Mouse (Mus musculus): ENCODE results near the gene Cdc34b. TPM values are rescaled to one million over a fixed set of nuclear protein-coding genes. Genes with fewer than 3 reads are reported as not detected.

Gene Cdc34b
- total and polyA plus RNA-seq, 3 experiments, result 0.21 TPM; not detected in 2

DNA sequence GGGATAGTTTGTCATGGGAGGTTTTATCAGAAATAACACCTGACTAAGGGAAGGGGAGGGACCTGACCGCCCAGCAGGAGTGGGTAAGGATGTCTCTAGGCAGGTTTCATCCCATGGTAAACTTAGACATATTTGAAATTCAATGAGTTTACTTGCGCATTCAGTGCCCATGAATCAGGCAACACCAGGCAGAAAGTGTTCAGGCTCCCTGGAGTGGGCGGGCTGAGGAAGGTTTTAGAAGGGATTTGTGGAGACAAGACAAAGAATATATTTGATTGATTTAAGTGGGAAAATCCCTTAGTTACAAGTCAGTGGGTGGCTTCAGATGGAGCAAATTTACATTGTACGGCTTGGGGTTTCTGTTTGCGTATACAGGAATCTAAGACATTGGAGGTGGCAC is 26.0 kb upstream of the Cdc34b start:
- DNase-seq (ENCODE audit: extremely low read depth), result no peak
- peaks cover 9% of the 10 kb centered on the region for H3K9me3 ChIP-seq (replicated peaks; ENCODE audit: low read length)
- TF ChIP-seq USF2 (conservative IDR thresholded peaks at IDR 0.05; ENCODE audit: low read depth, low read length) (no peak), RCOR1 (conservative IDR thresholded peaks at IDR 0.05; ENCODE audit: low read depth, low read length) (no peak), TCF12 (IDR thresholded peaks at IDR 0.05; ENCODE audit: low read depth, low read length) (no peak), MAX (IDR thresholded peaks at IDR 0.05; ENCODE audit: low read length) (no peak), E2F4 (IDR thresholded peaks at IDR 0.05; ENCODE audit: insufficient replicate concordance, low read depth, low read length) (no peak), JUND (conservative IDR thresholded peaks at IDR 0.05; ENCODE audit: low read depth, low read length) (no peak), ELF1 (IDR thresholded peaks at IDR 0.05; ENCODE audit: low read depth, low read length) (no peak), ZC3H11A (IDR thresholded peaks at IDR 0.05; ENCODE audit: low read depth, low read length) (no peak), ETS1 (conservative IDR thresholded peaks at IDR 0.05; ENCODE audit: low read depth, low read length) (no peak), CHD2 (IDR thresholded peaks at IDR 0.05; ENCODE audit: low read length) (no peak), SMC3 (IDR thresholded peaks at IDR 0.05; ENCODE audit: low read depth, low read length) (no peak), UBTF (IDR thresholded peaks at IDR 0.05; ENCODE audit: low read depth, low read length) (no peak), NELFE (IDR thresholded peaks at IDR 0.05; ENCODE audit: low read depth, low read length) (no peak), CHD1 (IDR thresholded peaks at IDR 0.05; ENCODE audit: low read depth, low read length) (no peak), EP300 (IDR thresholded peaks at IDR 0.05; ENCODE audit: low read length) (no peak), ZMIZ1 (IDR thresholded peaks at IDR 0.05; ENCODE audit: low read depth, low read length) (no peak)
- dilution Hi-C loops (cut with MboI; ENCODE audit: extremely low pct_ligation_motif_present, extremely low pct_unique_long_range_greater_than_20kb, low sequenced_read_pairs), result no loop called here
- no peaks in the 10 kb centered on the region for H3K36me3 ChIP-seq (replicated peaks in 1 of 2; ENCODE audit: control insufficient read depth in 1 of 2, insufficient read depth in 1 of 2, low read length in 1 of 2)
- H3K27ac ChIP-seq (ENCODE audit: insufficient read depth, low read depth), result no peak overlapping the region
- in situ Hi-C loops (cut with MboI; ENCODE audit: low pct_ligation_motif_present, low pct_unique_long_range_greater_than_20kb, low sequenced_read_pairs), result loop anchor here (5.0 kb wide), 1 partner anchor 63 kb away; the partner anchor contains the start of genes Eme1 and Mrpl27
- H3K9ac ChIP-seq (ENCODE audit: insufficient read depth, low read depth), result no peak overlapping the region
- H3K79me2 ChIP-seq (replicated peaks; ENCODE audit: control insufficient read depth, extremely low read depth, insufficient read depth, poor library complexity, severe bottlenecking), result no peaks in the 10 kb centered on the region
- H3K4me1 ChIP-seq (ENCODE audit: control insufficient read depth in 1 of 2, insufficient read depth in 2 of 2), result peaks cover 0 to 20% of the 10 kb centered on the region in 2 experiments; a peak in 3 of 4 replicates
- no peak overlapping the region for H3K4me3 ChIP-seq (replicated peaks in 1 of 3; ENCODE audit: low read depth in 2 of 3, low read length in 2 of 3, poor library complexity in 1 of 3)
- peak overlapping the region; percentile 19; the same call in 1 of the 2 replicates for H3K4me2 ChIP-seq (ENCODE audit: insufficient read depth, low read depth, poor library complexity, severe bottlenecking)
- peaks cover 7% of the 10 kb centered on the region for H3K27me3 ChIP-seq (replicated peaks)

GRCm38 (mm10) chr11:94716754-94717153 is 24.8 kb upstream of the Cdc34b start:
- DNase-seq (ENCODE audit: extremely low read depth), result peak; percentile 75
- TF ChIP-seq MEF2A (IDR thresholded peaks at IDR 0.05; ENCODE audit: borderline replicate concordance, low read depth, low read length), result peak; percentile 50; the same call in 1 of the 2 replicates
- TF ChIP-seq MXI1 (IDR thresholded peaks at IDR 0.05; ENCODE audit: low read depth, low read length), result no peak; the same call in 1 of the 2 replicates
- no peak for TF ChIP-seq NRF1 (IDR thresholded peaks at IDR 0.05; ENCODE audit: low read depth, low read length)
- TF ChIP-seq CHD2 (IDR thresholded peaks at IDR 0.05; ENCODE audit: low read length), result no peak
- TF ChIP-seq GABPA (IDR thresholded peaks at IDR 0.05; ENCODE audit: insufficient replicate concordance, low read depth, low read length), result no peak
- TF ChIP-seq SMC3 (IDR thresholded peaks at IDR 0.05; ENCODE audit: low read depth, low read length), result peak; percentile 89
- TF ChIP-seq MYC (IDR thresholded peaks at IDR 0.05; ENCODE audit: low read depth, low read length), result peak; percentile 29; the same call in 1 of the 2 replicates
- TF ChIP-seq BHLHE40 (IDR thresholded peaks at IDR 0.05; ENCODE audit: low read depth, low read length), result peak; percentile 47; the same call in 1 of the 2 replicates
- peak; percentile 97 for TF ChIP-seq RAD21 (IDR thresholded peaks at IDR 0.05; ENCODE audit: low read depth, low read length)
- 0 out of 2 replicates have a peak, but pooled peaks have one; percentile 40 for TF ChIP-seq SIN3A (IDR thresholded peaks at IDR 0.05; ENCODE audit: low read length)
- no peak for TF ChIP-seq USF1 (IDR thresholded peaks at IDR 0.05; ENCODE audit: low read depth, low read length)
- TF ChIP-seq RCOR1 (conservative IDR thresholded peaks at IDR 0.05; ENCODE audit: low read depth, low read length), result no peak
- no peak for TF ChIP-seq MAFK (IDR thresholded peaks at IDR 0.05; ENCODE audit: insufficient replicate concordance, low read length)
- TF ChIP-seq TCF12 (IDR thresholded peaks at IDR 0.05; ENCODE audit: low read depth, low read length), result no peak
- TF ChIP-seq POLR2AphosphoS2 (IDR thresholded peaks at IDR 0.05; ENCODE audit: low read depth, low read length), result no peak
- no peak for TF ChIP-seq MAX (IDR thresholded peaks at IDR 0.05; ENCODE audit: low read length)
- TF ChIP-seq CHD1 (IDR thresholded peaks at IDR 0.05; ENCODE audit: low read depth, low read length), result no peak
- no peak for TF ChIP-seq PAX5 (IDR thresholded peaks at IDR 0.05; ENCODE audit: low read length)
- no peak for TF ChIP-seq ELF1 (IDR thresholded peaks at IDR 0.05; ENCODE audit: low read depth, low read length)
- no peak for TF ChIP-seq EP300 (IDR thresholded peaks at IDR 0.05; ENCODE audit: low read length)
- no peak for TF ChIP-seq E2F4 (IDR thresholded peaks at IDR 0.05; ENCODE audit: insufficient replicate concordance, low read depth, low read length)
- TF ChIP-seq MAZ (IDR thresholded peaks at IDR 0.05; ENCODE audit: low read depth, low read length), result peak; percentile 83; the same call in 1 of the 2 replicates
- TF ChIP-seq IRF4 (IDR thresholded peaks at IDR 0.05; ENCODE audit: low read depth, low read length), result peak; percentile 69

More at GRCm38 (mm10) chr11:94716754-94717153, 24.8 kb upstream of the Cdc34b start:
- Histone ChIP-seq H3K4me2 (ENCODE audit: insufficient read depth, low read depth, poor library complexity, severe bottlenecking) (peak overlapping the region; percentile 68), H3K79me2 (replicated peaks; ENCODE audit: control insufficient read depth, extremely low read depth, insufficient read depth, poor library complexity, severe bottlenecking) (no peaks in the 10 kb centered on the region), H3K27me3 (replicated peaks) (peaks cover 9% of the 10 kb centered on the region), H3K27ac (ENCODE audit: insufficient read depth, low read depth) (no peak overlapping the region), H3K9ac (ENCODE audit: insufficient read depth, low read depth) (no peak overlapping the region), H3K4me3 (replicated peaks in 1 of 3; ENCODE audit: low read depth in 2 of 3, low read length in 2 of 3, poor library complexity in 1 of 3) (no peak overlapping the region), H3K9me3 (replicated peaks; ENCODE audit: low read length) (peaks cover 9% of the 10 kb centered on the region), H3K4me1 (ENCODE audit: control insufficient read depth in 1 of 2, insufficient read depth in 2 of 2) (peaks cover 0 to 20% of the 10 kb centered on the region in 2 experiments; a peak in 3 of 4 replicates), H3K36me3 (replicated peaks in 1 of 2; ENCODE audit: control insufficient read depth in 1 of 2, insufficient read depth in 1 of 2, low read length in 1 of 2) (no peaks in the 10 kb centered on the region)
- in situ Hi-C loops (cut with MboI; ENCODE audit: low pct_ligation_motif_present, low pct_unique_long_range_greater_than_20kb, low sequenced_read_pairs), result loop anchor here (5.0 kb wide), 1 partner anchor 64 kb away; the partner anchor contains the start of genes Eme1 and Mrpl27
- dilution Hi-C loops (cut with MboI; ENCODE audit: extremely low pct_ligation_motif_present, extremely low pct_unique_long_range_greater_than_20kb, low sequenced_read_pairs), result no loop called here

Measured in CH12.LX (cell line).